Mouse (Mus musculus) liver, embryonic 14.5 days (tissue): Measurements from ENCODE around the gene Polr2f.

Experiments used
- CTCF ChIP-seq: IDR thresholded peaks from 2 replicates; pipeline ENCODE4 v1.5.1; 2016; ENCODE audit warnings: antibody characterized with exemption, low read depth, control low read depth
- EP300 ChIP-seq: IDR thresholded peaks from 2 replicates; pipeline ENCODE4 v1.6.1; 2016; ENCODE audit warnings: antibody characterized with exemption, low read depth

GRCm38 (mm10) chr15:79152709-79153108 is 11.9 kb downstream of the Polr2f start:
- TF ChIP-seq CTCF (no peak), EP300 (no peak)
